Mouse (Mus musculus) heart, embryonic 14.5 days (tissue): ENCODE results near the gene Gm49333. TPM values are rescaled to one million over a fixed set of nuclear protein-coding genes. Genes with fewer than 3 reads are reported as not detected.

Source experiments
- ATAC-seq: fragments of 200-750 bp; cut with Nextera tagmentation; 2 replicates; pipeline ENCODE4 v1.8.0; 2017; ENCODE audit warnings: low read depth, moderate TSS enrichment; ENCODE audit not compliant: insufficient number of reproducible peaks, insufficient read depth, low FRiP score
- H3K27ac ChIP-seq, 2 experiments: fragments of 200-500 bp in 1 of 2; fragments of 300-500 bp in 1 of 2; sonication (generic) in 1 of 2; replicated peaks in 1 of 2; 2 replicates each; pipeline ENCODE4 v1.5.1; 2012 to 2014; ENCODE audit warnings: low read depth in 2 of 2, low read length in 2 of 2, control low read depth in 1 of 2, mild to moderate bottlenecking in 1 of 2, mixed read lengths in 1 of 2; ENCODE audit not compliant: control insufficient read depth in 1 of 2, insufficient read depth in 1 of 2
- H3K27me3 ChIP-seq: fragments of 300-500 bp; sonication (generic); 2 replicates; pipeline ENCODE4 v1.6.1; 2014; ENCODE audit warnings: mild to moderate bottlenecking, low read length, control low read depth; ENCODE audit not compliant: control insufficient read depth, insufficient read depth
- H3K36me3 ChIP-seq: fragments of 300-500 bp; sonication (generic); 2 replicates; pipeline ENCODE4 v1.6.1; 2014; ENCODE audit warnings: mild to moderate bottlenecking, control low read depth, low read length, mixed read lengths; ENCODE audit not compliant: control insufficient read depth, insufficient read depth
- H3K4me1 ChIP-seq, 2 experiments: fragments of 200-500 bp in 1 of 2; fragments of 300-500 bp in 1 of 2; sonication (generic) in 1 of 2; 2 replicates each; pipeline ENCODE4 v1.6.1; 2012 to 2014; ENCODE audit warnings: low read length in 2 of 2, control low read depth in 1 of 2, mixed read lengths in 1 of 2; ENCODE audit not compliant: control insufficient read depth in 2 of 2, insufficient read depth in 2 of 2
- H3K4me2 ChIP-seq: fragments of 300-500 bp; sonication (generic); 2 replicates; pipeline ENCODE4 v1.6.1; 2014; ENCODE audit warnings: mild to moderate bottlenecking, low read length
- H3K4me3 ChIP-seq, 2 experiments: fragments of 200-500 bp in 1 of 2; fragments of 300-500 bp in 1 of 2; sonication (generic) in 1 of 2; 2 replicates each; pipeline ENCODE4 v1.5.1; 2012 to 2014; ENCODE audit warnings: low read length in 2 of 2, mild to moderate bottlenecking in 2 of 2, control low read depth in 1 of 2, low read depth in 1 of 2, moderate library complexity in 1 of 2; ENCODE audit not compliant: control insufficient read depth in 1 of 2, insufficient read depth in 1 of 2
- H3K9ac ChIP-seq: fragments of 300-500 bp; sonication (generic); 2 replicates; pipeline ENCODE4 v1.6.1; 2014; ENCODE audit warnings: mild to moderate bottlenecking, low read length
- H3K9me3 ChIP-seq: fragments of 300-500 bp; sonication (generic); 2 replicates; pipeline ENCODE4 v1.6.1; 2016; ENCODE audit warnings: low read length, control low read depth; ENCODE audit not compliant: control insufficient read depth
- WGBS: fragments of 180-500 bp; shearing (Covaris S2); extraction: QIAGEN DNeasy Blood & Tissue Kit; methylation state at CpG from one replicate; pipeline ENCODE4 v1.1.7; 2014; 5-methylcytosine and 5-hydroxymethylcytosine counted together
- polyA plus RNA-seq: library from polyadenylated mRNA; unstranded; fragments of >200 nt; fragmentation: Nextera tagmentation; extraction: Ambion mirVana; gene quantifications from 2 replicates; pipeline ENCODE4 v1.2.1, GENCODE M21; 2014

Gm49333 gene
- polyA plus RNA-seq, 1 experiment from 2014 or later: 0.14 TPM

GRCm38 (mm10) chr16:20629731-20630634 is 18.6 kb downstream of the Gm49333 start, which contains the start of gene Ece2:
Ece2 (plus strand) TSS chr16:20629828.
- H3K27ac ChIP-seq: no peak within 1 kb of the TSS
- H3K4me2 ChIP-seq: peak within 1 kb of the TSS; percentile 84
- H3K36me3 ChIP-seq: no peaks in the 10 kb centered on the region
- H3K9me3 ChIP-seq: no peaks in the 10 kb centered on the region
- H3K4me3 ChIP-seq: peak within 1 kb of the TSS; percentile 48 to 52
- 0 out of 2 replicates have a peak, but pooled peaks have one; percentile 21 for ATAC-seq
- H3K27me3 ChIP-seq: peaks cover 26% of the 10 kb centered on the region
- H3K4me1 ChIP-seq: peaks cover 0 to 7% of the 10 kb centered on the region in 2 experiments; a peak in 2 of 4 replicates
- WGBS: 7% methylated on average over 53 of the region's 54 CpGs
- peak within 1 kb of the TSS; percentile 67 for H3K9ac ChIP-seq

DNA sequence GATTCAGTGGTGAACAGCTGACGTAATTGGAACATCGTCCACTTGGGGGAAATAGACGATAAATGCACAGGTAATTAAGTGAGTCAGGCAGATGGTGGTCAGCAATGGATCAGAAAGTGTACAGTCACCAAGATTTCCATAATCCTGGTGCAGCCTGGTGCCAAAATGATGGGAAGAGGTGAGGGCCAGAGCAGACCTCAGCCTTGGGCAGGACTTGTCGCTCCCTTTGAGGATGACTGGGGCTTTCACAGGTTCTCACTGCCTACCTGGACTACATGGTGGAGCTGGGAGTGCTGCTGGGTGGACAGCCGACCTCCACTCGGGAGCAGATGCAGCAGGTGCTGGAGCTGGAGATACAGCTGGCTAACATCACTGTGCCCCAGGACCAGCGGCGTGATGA is 26.0 kb downstream of the Gm49333 start:
- Histone ChIP-seq H3K4me3 (no peak overlapping the region), H3K27ac (no peak overlapping the region), H3K9ac (no peak overlapping the region), H3K4me2 (no peak overlapping the region), H3K9me3 (no peaks in the 10 kb centered on the region), H3K4me1 (no peaks in the 10 kb centered on the region), H3K36me3 (no peaks in the 10 kb centered on the region), H3K27me3 (no peaks in the 10 kb centered on the region)
- ATAC-seq: no peak
- WGBS: 70% methylated on average over 8 of the region's 8 CpGs

- no peak for ATAC-seq
- H3K4me1 ChIP-seq: no peaks in the 10 kb centered on the region
- H3K9ac ChIP-seq: no peak overlapping the region
- H3K9me3 ChIP-seq: no peaks in the 10 kb centered on the region
- no peaks in the 10 kb centered on the region for H3K27me3 ChIP-seq
- no peaks in the 10 kb centered on the region for H3K36me3 ChIP-seq
- H3K27ac ChIP-seq: no peak overlapping the region
- 82% methylated on average over 8 of the region's 8 CpGs for WGBS
- no peak overlapping the region for H3K4me2 ChIP-seq
- H3K4me3 ChIP-seq: no peak overlapping the region
These were observed 27.0 kb downstream of the Gm49333 start for GRCm38 (mm10) chr16:20638367-20638766.

GRCm38 (mm10) chr16:20642161-20642560 is 30.8 kb downstream of the Gm49333 start:
- Histone ChIP-seq H3K9me3 (no peaks in the 10 kb centered on the region), H3K9ac (no peak overlapping the region), H3K4me3 (no peak overlapping the region), H3K36me3 (no peaks in the 10 kb centered on the region), H3K4me1 (no peaks in the 10 kb centered on the region), H3K4me2 (no peak overlapping the region), H3K27me3 (no peaks in the 10 kb centered on the region; the same call in 1 of the 2 replicates), H3K27ac (no peak overlapping the region)
- ATAC-seq: no peak
- under 1% methylated on average over 8 of the region's 8 CpGs for WGBS

DNA sequence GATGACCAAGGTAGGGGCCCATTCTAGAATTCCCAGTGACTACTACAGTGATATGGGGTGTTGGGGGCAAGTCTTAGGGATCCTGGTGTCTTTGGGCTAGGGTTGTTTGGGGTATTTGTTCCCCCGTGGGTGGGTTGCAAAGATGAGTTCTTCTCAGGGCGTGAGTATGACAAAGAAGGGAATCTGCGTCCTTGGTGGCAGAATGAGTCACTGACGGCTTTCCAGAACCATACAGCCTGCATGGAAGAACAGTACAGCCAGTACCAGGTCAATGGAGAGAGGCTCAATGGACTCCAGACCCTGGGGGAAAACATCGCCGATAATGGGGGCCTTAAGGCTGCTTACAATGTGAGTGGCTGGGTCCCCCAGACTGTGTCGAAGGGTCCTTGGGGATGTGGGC is 32.5 kb downstream of the Gm49333 start:
- no peak overlapping the region for H3K9ac ChIP-seq
- H3K27ac ChIP-seq: no peak overlapping the region
- no peaks in the 10 kb centered on the region for H3K36me3 ChIP-seq
- ATAC-seq: no peak
- H3K9me3 ChIP-seq: no peaks in the 10 kb centered on the region
- H3K4me3 ChIP-seq: no peak overlapping the region
- no peaks in the 10 kb centered on the region; the same call in 1 of the 2 replicates for H3K27me3 ChIP-seq
- 71% methylated on average over 7 of the region's 7 CpGs for WGBS
- no peak overlapping the region for H3K4me2 ChIP-seq
- H3K4me1 ChIP-seq: no peaks in the 10 kb centered on the region

DNA sequence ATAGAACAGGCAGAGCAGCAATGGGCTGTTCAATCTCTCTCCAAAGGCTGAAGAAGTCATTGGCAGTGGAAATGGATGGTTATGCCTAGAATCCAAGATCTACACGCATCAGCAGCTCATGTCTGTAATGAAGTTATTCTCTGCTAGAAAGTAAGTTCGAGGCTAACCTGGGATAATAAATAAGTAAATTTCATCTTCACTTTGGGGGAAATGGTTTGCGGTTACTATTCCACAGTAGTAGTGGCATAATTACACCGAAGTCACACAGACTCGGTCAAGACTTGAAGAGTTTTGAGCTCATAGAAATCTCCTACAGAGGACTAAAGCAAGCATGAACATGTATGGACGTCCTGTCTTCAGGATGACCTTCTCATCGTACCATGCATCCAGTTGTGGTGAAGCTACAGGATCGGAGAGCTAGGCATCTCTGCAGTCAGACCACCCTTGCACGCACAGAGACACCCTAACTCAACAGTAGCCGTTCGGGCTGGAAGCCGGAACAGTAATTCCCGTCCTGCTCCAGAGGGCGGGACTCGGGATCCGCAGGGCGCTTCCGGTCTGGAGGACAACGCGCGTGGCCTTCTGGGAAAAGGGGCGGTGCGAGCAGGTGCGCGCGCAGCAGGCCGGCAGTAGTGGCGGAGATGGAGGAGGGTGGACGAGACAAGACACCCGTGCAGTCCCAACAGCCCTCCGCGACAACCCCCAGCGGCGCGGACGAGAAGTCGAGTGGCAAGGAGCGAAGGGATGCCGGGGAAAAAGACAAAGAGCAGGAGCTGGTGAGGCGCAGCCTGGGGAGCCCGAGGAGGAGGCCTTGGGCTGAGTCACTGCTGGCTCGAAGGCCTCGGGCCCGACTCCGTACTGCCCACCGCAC is 39.9 kb downstream of the Gm49333 start, which contains the start of gene Psmd2:
Gene Psmd2 (plus strand): TSS at position 577 of the 871 bp plus-strand sequence.
- H3K9ac ChIP-seq: peak within 1 kb of the TSS; percentile 94
- H3K36me3 ChIP-seq: peaks cover 30% of the 10 kb centered on the region
- no peaks in the 10 kb centered on the region for H3K27me3 ChIP-seq
- peak; percentile 93 for ATAC-seq
- 2% methylated on average over 46 of the region's 46 CpGs for WGBS
- peak within 1 kb of the TSS; percentile 88 for H3K4me2 ChIP-seq
- H3K9me3 ChIP-seq: no peaks in the 10 kb centered on the region
- peak within 1 kb of the TSS; percentile 81 to 96 for H3K4me3 ChIP-seq
- H3K4me1 ChIP-seq: peaks cover 0 to 15% of the 10 kb centered on the region in 2 experiments; a peak in 3 of 4 replicates
- H3K27ac ChIP-seq: peak within 1 kb of the TSS; percentile 68 to 86

DNA sequence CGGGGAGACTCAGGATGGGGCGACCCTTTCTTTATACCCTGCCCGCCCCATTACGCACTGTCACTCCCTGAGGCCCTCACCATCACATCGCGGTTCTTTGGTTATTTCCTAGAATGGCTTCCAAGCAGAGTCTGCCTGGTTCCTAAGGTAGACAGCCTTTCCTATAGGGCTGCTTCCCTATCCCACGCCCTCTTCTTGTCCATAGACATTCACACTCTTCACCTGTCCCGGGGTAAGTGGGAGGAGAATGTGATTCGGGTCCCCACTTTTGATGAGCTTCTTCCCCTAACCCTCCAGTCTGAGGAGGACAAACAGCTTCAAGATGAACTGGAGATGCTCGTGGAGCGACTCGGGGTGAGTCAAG is 40.5 kb downstream of the Gm49333 start:
- no peak for ATAC-seq
- no peaks in the 10 kb centered on the region for H3K9me3 ChIP-seq
- H3K27ac ChIP-seq: peak overlapping the region in 1 of 2 experiments; percentile 68; a peak in 2 of 4 replicates
- H3K36me3 ChIP-seq: peaks cover 37% of the 10 kb centered on the region
- H3K9ac ChIP-seq: peak overlapping the region; percentile 94
- H3K4me1 ChIP-seq: peaks cover 0 to 15% of the 10 kb centered on the region in 2 experiments; a peak in 3 of 4 replicates
- peak overlapping the region; percentile 81 to 96 for H3K4me3 ChIP-seq
- no peaks in the 10 kb centered on the region for H3K27me3 ChIP-seq
- H3K4me2 ChIP-seq: peak overlapping the region; percentile 88
- 9% methylated on average over 11 of the region's 12 CpGs for WGBS
